Mouse (Mus musculus) left cerebral cortex, adult 8-10 months (tissue): Measurements from ENCODE around the gene Dusp6. TPM values are rescaled to one million over a fixed set of nuclear protein-coding genes. Genes with fewer than 3 reads are reported as not detected.

Source experiments
- DNase-seq, 2 experiments: peaks; one replicate each; pipeline ENCODE4 v3.0.0; 2022; ENCODE audit warnings: low spot score in 2 of 2
- total RNA-seq, 4 experiments: library from RNA; stranded (reverse); gene quantifications; 2 replicates each; pipeline ENCODE4 v1.2.4; 2022

The Dusp6 gene
- total RNA-seq, 4 experiments from 2014 or later: 46.0 to 76.2 (median 60.7) TPM

DNA sequence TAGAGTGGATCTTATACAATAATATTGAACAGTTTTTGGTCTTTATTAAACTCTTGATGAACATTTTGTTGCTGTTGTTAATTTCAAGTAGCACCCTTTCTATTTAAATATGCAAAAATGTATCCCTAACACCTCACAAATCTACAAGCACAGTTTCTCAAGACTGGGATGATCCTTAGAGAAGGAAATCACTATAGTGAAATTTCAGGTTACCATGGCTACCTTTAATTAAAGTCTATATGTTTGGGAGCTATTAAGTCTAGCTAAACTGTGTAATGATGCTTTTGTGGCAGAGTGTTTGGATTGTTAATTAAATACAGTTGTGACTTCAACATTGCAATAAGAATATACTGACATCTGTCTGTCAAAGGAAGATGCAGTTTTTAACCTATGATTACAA is 54.0 kb downstream of the Dusp6 start:
- no peak for DNase-seq

Other genes starting within 250 kb of the Dusp6 start
- gene Poc1b, start 156.2 kb upstream of the Dusp6 start, total RNA-seq: 10 to 100 TPM in 1 of 4 experiments, 1 to 10 TPM in 3; 7.6 to 13.4 (median 8.1) TPM
- gene Galnt4, start 155.1 kb upstream of the Dusp6 start, total RNA-seq: 1 to 10 TPM; 2.7 to 3.3 (median 2.9) TPM
- not detected for gene Phxr2, start 136.9 kb upstream of the Dusp6 start, total RNA-seq